Mouse (Mus musculus) frontal cortex, postnatal 25 days (tissue): ENCODE results near the gene Fam102a.

Experiments
- DNase-seq, 2 experiments: peaks; one replicate each; pipeline ENCODE4 v3.0.0; 2022; ENCODE audit warnings: low spot score in 2 of 2

Fam102a gene

GRCm38 (mm10) chr2:32581450-32582095 is 46.4 kb downstream of the Fam102a start:
- peak; percentile 77 to 78 for DNase-seq

GRCm38 (mm10) chr2:32582830-32583799 is 48.0 kb downstream of the Fam102a start:
- peak; percentile 67 to 80 for DNase-seq

DNA sequence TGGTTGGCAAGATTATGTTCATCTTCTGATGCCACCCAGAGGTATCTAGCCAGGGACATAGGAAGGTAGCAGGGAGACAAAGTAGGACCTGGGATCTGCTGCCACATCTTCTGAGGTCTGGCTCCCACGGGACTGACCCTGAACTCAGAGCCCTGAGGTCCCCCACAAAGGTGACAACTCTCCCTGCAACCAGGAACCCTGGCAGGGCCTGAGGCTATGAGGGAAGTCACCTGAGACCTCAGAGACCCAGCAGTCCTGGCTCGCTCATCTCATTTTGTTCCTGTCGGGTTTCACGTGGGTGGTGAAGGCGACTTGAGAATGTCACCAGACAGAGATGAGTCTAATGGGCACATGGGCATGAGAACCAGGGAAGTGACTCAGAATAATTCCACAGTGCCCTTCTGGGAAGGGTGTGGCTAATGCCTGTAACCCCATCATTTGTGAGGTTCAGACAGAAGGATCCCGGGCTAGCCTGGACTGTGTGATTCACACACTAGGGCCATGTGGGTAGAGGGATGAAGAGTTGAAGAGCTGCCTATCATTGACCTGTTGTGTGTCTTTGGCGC is 50.1 kb downstream of the Fam102a start:
- DNase-seq: no peak

DNA sequence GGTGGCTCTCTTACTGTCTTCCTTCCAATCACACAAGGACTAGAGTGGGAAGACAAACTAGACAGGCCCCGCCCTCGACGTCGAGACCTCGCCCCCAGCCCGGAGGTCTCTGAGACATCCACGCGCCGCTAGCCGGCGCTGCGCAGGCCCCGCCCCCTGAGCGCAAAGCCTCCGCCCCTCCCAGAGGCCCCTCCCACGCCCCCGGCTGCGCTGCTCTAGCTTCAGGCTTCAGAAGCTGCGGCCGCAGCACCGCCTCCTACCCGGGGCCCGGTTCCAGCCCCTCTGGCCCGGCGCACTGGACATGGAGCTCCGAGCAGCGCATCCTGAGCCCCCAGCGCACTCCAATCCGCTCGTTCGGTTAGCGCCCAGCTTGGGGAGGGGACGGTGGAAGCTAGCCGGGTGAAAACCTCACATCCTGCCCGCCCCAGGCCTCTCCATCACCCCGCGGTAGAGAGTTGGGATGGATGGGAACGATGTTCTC is 51.8 kb downstream of the Fam102a start, which contains the start of gene St6galnac4:
St6galnac4 (plus strand) TSS at position 225 of the 481 bp plus-strand sequence.
- DNase-seq: peak; percentile 78

DNA sequence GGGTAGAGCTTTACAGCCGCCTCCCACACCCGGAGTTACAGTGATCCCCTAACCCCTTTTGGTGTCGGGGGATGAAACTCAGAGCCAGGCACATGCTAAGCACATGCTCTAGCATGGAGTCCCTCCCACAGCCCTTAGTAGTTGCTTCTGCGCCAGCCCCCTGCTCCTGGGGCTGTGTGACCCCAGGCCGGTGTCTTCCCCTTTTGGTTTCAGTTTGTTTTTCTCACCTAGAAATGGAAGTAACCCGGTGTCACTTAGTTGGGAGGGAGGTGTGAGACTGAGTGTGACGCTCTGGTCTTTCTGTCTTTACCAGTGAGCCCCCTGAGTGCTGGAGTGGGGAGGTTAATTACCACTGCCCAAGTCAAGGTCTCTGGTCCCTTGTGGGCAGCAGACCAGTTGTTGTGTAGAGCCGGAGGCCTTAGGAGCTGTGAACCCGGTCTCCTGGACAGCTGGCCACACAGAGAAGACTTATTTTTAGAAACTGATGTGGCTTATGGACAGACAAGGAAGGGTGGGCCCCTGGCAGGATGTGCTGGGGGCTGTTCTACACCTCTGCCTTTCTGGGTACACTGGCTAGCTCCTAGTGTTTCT is 52.7 kb downstream of the Fam102a start:
- no peak for DNase-seq

DNA sequence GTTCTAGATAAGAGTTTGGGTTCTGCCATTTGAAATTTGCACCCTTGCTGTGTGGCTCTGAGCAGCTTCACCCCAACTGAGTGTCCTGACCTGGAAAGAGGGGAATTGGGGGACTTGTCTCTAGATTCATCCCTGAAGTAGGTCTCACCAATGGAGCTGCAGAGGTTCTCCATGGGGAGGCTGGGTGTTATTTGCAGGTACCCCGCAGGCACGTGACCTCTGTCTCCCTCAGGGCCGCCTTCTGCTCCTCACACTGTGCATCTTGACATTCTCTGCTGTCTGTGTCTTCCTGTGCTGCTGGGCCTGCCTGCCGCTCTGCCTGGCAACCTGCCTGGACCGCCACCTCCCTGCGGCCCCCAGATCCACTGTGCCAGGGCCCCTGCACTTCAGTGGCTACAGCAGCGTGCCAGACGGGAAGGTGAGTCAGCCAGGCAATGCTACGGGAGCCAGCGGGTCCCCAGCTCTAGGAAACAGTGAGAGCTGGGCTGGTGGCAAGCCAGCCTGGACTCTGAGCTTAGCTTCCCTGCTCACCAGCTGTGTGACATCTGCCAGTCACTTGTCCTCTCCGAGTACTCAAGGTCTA is 54.2 kb downstream of the Fam102a start:
- no peak for DNase-seq

DNA sequence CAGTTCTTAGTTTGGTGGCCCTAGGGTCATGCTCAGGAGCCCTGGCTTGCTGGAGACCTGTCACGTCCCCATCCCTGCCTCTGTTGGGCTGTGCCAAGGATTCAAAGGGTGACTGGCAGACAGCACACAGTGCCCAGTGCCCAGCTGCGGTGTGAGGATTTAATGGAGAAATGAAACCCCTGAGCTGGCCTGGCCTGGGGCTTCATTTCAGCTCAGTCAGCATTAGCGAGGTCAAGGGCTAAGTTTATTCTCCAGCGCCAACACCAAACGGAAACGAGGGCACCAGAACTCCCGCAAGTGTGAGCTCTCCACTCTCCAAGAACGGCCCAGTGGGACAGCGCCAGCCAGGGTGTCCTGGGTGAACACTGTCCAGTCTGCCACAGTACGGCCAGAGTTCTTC is 55.1 kb downstream of the Fam102a start:
- DNase-seq: no peak

GRCm38 (mm10) chr2:32591249-32591648 is 56.1 kb downstream of the Fam102a start:
- DNase-seq: no peak

GRCm38 (mm10) chr2:32596725-32597124 is 61.6 kb downstream of the Fam102a start:
- no peak for DNase-seq

DNA sequence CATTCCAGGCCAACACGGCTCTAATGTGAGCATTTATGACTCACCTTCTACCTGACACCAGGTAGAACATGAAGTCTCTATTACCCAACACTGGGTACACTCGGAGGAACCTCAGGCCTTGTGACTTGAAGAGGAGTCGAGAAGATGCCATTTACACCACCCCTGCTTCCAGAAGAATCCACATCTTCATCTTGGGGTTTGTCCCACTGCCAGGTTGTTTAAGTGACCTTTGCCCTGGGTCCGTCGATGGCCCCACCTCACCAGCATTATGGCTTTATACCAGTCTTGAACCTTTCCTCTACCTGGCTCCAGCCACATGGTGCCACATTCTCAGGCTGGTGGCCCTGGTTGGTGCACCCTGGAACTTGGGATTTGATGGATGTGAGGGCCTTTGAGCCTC is 62.1 kb downstream of the Fam102a start:
- no peak for DNase-seq

- no peak for DNase-seq
Measured at GRCm38 (mm10) chr2:32597699-32598098, 62.6 kb downstream of the Fam102a start.

DNA sequence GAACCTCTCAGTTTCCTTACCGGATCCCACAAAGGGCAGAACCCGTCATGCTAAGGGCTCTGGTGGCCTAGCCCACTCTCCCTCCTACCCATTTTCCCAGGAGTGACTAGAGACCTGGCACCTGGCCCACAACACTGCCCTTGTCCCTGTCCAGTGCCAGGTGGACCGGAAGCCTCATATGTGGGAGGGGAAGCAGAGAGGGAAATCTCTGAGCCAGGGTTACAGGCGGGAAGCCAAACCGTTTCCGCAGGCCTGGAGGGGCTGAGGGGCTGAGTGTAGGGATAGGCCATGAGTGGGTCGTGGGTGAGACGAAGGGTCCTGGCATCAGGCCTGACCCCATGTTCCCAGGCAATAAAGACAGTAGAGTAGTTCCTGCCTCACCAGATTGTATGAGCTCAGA is 63.4 kb downstream of the Fam102a start:
- no peak for DNase-seq

DNA sequence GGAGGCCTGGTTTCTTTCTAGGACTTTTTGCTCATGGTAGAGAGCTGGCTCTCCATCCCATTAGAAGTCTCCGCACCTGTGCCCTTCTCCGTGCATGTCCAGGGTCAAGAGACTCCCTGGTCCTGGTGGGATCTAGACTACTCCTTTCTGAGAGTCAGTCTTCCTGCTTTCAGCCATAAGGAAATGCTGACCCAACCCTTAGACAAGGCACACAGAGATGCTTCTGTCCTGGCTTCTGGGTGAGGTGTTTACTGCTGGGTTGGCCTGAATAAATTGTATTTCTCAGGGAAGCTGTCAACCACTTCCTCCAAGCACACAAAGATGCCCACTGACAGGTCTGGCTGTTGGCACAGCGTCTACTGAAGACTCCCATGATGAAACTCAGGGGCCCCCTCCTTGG is 64.3 kb downstream of the Fam102a start, which contains the start of gene St6galnac6:
St6galnac6 (plus strand) TSS at position 301 of the 400 bp plus-strand sequence.
- no peak for DNase-seq

GRCm38 (mm10) chr2:32601417-32602065 is 66.4 kb downstream of the Fam102a start:
- no peak for DNase-seq

- peak; percentile 87 to 95 for DNase-seq
Measured at GRCm38 (mm10) chr2:32602600-32603054, 67.5 kb downstream of the Fam102a start.

GRCm38 (mm10) chr2:32604631-32605030 is 69.5 kb downstream of the Fam102a start:
- no peak for DNase-seq

DNA sequence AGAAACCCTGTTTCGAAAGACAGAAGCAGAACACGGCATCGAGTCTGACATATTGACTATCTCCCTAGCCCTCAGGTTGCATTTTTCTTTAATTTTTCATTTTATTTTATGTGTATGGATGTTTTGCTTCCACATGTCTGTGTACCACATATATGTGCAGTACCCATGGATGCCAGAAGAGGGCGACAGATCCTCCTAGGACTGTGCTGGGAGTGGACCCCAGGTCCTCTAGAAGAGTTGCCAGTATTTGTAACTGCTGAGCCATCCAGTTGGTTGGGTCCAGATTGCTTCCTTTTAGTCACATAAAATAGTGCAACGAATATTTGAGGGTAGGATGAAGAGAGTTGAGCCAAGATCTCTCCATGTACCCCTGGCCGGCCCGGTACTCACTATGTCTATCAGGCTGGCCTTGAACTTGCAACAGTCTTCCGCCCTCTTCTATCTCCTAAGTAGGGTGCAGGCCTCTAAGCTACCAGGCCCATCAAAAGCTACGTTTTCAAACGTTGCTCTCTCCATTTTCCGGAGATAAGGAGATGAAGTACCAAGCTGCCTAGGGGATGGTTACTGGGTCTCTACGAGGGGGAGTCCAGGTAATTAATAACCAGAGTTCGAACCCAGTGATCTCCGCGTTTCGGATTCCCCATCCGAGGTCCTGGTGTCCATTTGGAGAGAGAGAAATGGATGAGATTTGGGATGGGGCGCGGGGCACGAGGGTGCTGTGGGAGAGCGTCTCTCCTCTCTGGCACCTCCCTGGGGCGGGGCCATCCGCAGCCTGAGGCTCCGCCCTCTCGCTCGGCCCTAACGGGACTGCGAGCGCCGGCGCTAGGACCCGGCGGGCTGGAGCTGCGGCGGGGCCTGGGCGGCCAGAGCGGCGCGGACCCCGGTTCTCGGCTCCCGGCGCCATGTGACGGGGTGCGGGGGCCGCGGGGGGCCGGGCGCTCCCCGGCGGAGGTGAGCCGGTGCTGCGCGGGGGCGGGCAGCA is 71.3 kb downstream of the Fam102a start:
- no peak for DNase-seq

DNA sequence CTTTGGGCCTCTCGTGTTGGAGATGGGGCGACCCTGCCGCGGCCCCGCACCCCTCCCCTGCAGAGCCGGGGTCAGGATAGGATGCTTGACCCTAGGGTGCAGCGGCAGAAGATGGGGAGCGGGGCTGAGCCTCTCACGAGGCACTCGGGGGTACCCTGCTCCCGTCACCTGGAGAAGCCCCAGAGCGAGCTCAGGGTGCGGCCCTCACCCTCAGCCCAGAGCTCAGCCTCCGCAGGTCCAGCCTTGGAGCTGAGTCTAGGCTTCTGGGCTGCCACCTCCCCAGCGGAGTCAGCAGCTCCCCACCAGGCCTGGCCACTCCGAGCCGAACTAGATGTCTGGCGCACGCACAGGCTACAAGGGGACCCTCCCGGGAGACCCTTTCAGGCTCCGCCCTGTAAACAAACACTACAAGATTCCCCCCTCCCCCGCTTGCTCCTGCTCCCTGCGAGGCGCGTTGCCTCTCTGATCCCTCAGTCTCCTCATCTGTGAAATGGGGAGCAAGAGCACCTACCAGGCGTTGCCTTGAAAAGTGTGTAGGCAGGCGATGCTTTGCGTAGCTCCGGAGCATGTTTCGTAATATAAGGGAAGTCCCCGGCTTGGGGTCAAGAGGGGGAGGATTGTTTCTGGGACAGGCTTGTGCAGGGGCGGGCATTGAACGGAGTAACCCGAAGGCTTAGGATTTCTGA is 72.3 kb downstream of the Fam102a start:
- no peak for DNase-seq
